Mouse (Mus musculus) heart, embryonic 16.5 days (tissue): Measurements from ENCODE around the gene Zfp683. TPM values are rescaled to one million over a fixed set of nuclear protein-coding genes. Genes with fewer than 3 reads are reported as not detected.

Experiments used
- ATAC-seq: fragments of 200-750 bp; cut with Nextera tagmentation; replicated peaks from 2 replicates; pipeline ENCODE4 v1.8.0; 2017; ENCODE audit warnings: moderate number of reproducible peaks; ENCODE audit not compliant: insufficient read depth, low FRiP score; ENCODE audit errors: extremely low read depth
- H3K27ac ChIP-seq: fragments of 300-500 bp; sonication (generic); 2 replicates; pipeline ENCODE4 v1.5.1; 2014; ENCODE audit warnings: mild to moderate bottlenecking, low read length, control low read depth, moderate library complexity
- H3K27me3 ChIP-seq: fragments of 300-500 bp; sonication (generic); 2 replicates; pipeline ENCODE4 v1.6.1; 2014; ENCODE audit warnings: low read length, mixed read lengths; ENCODE audit not compliant: control insufficient read depth, insufficient read depth
- H3K36me3 ChIP-seq: fragments of 300-500 bp; sonication (generic); 2 replicates; pipeline ENCODE4 v1.6.1; 2014; ENCODE audit not compliant: control insufficient read depth, insufficient read depth
- H3K4me1 ChIP-seq: fragments of 300-500 bp; sonication (generic); 2 replicates; pipeline ENCODE4 v1.6.1; 2014; ENCODE audit warnings: low read length, mixed read lengths; ENCODE audit not compliant: control insufficient read depth, insufficient read depth
- H3K4me2 ChIP-seq: fragments of 300-500 bp; sonication (generic); 2 replicates; pipeline ENCODE4 v1.6.1; 2014; ENCODE audit warnings: low read depth, mild to moderate bottlenecking, control low read depth, low read length
- H3K4me3 ChIP-seq: fragments of 300-500 bp; sonication (generic); 2 replicates; pipeline ENCODE4 v1.5.1; 2014; ENCODE audit warnings: mild to moderate bottlenecking, control low read depth, low read length
- H3K9ac ChIP-seq: fragments of 300-500 bp; sonication (generic); 2 replicates; pipeline ENCODE4 v1.6.1; 2014; ENCODE audit warnings: low read length, control low read depth
- H3K9me3 ChIP-seq: fragments of 300-500 bp; sonication (generic); replicated peaks from 2 replicates; pipeline ENCODE4 v1.6.1; 2016; ENCODE audit warnings: low read length; ENCODE audit not compliant: control insufficient read depth
- WGBS: fragments of 180-500 bp; shearing (Covaris S2); extraction: QIAGEN DNeasy Blood & Tissue Kit; methylation state at CpG from one replicate; pipeline ENCODE4 v1.1.7; 2014; 5-methylcytosine and 5-hydroxymethylcytosine counted together
- polyA plus RNA-seq: library from polyadenylated mRNA; unstranded; fragments of >200 nt; fragmentation: Nextera tagmentation; extraction: Ambion mirVana; gene quantifications from 2 replicates; pipeline ENCODE4 v1.2.1, GENCODE M21; 2015

Gene Zfp683
- polyA plus RNA-seq, 1 experiment from 2014 or later: 0.09 TPM

- no peaks in the 10 kb centered on the region for H3K4me1 ChIP-seq
- 70% methylated on average over 6 of the region's 6 CpGs for WGBS
- H3K4me3 ChIP-seq: no peak overlapping the region
- no peak overlapping the region for H3K27ac ChIP-seq
- no peak overlapping the region for H3K4me2 ChIP-seq
- no peaks in the 10 kb centered on the region for H3K36me3 ChIP-seq
- H3K27me3 ChIP-seq: no peaks in the 10 kb centered on the region
- no peak for ATAC-seq
- no peak overlapping the region for H3K9ac ChIP-seq
- H3K9me3 ChIP-seq: no peaks in the 10 kb centered on the region
Measured at GRCm38 (mm10) chr4:134092382-134093288, 39.0 kb downstream of the Zfp683 start.

GRCm38 (mm10) chr4:134094004-134094564 is 40.4 kb downstream of the Zfp683 start:
- no peaks in the 10 kb centered on the region for H3K9me3 ChIP-seq
- H3K4me2 ChIP-seq: no peak overlapping the region
- H3K36me3 ChIP-seq: no peaks in the 10 kb centered on the region
- H3K27ac ChIP-seq: no peak overlapping the region
- H3K4me3 ChIP-seq: no peak overlapping the region
- ATAC-seq: no peak
- 78% methylated on average over 7 of the region's 7 CpGs for WGBS
- H3K4me1 ChIP-seq: no peaks in the 10 kb centered on the region
- H3K9ac ChIP-seq: no peak overlapping the region
- H3K27me3 ChIP-seq: no peaks in the 10 kb centered on the region

- H3K4me3 ChIP-seq: no peak within 1 kb of the TSS
- no peak within 1 kb of the TSS for H3K27ac ChIP-seq
- H3K9ac ChIP-seq: no peak within 1 kb of the TSS
- 53% methylated on average over 3 of the region's 3 CpGs for WGBS
- ATAC-seq: no peak
- H3K4me1 ChIP-seq: no peaks in the 10 kb centered on the region
- no peak within 1 kb of the TSS for H3K4me2 ChIP-seq
- H3K36me3 ChIP-seq: no peaks in the 10 kb centered on the region
- H3K9me3 ChIP-seq: no peaks in the 10 kb centered on the region
- H3K27me3 ChIP-seq: no peaks in the 10 kb centered on the region
Measured at GRCm38 (mm10) chr4:134094923-134095547, 41.4 kb downstream of the Zfp683 start, which contains the start of gene Cd52. Gene Cd52 (minus strand): TSS chr4:134095082.

- WGBS: 86% methylated on average over 3 of the region's 3 CpGs
- no peaks in the 10 kb centered on the region for H3K36me3 ChIP-seq
- H3K4me3 ChIP-seq: no peak overlapping the region
- ATAC-seq: no peak
- no peaks in the 10 kb centered on the region for H3K27me3 ChIP-seq
- H3K4me2 ChIP-seq: no peak overlapping the region
- H3K4me1 ChIP-seq: no peaks in the 10 kb centered on the region
- no peak overlapping the region for H3K27ac ChIP-seq
- no peak overlapping the region for H3K9ac ChIP-seq
- no peaks in the 10 kb centered on the region for H3K9me3 ChIP-seq
Measured at GRCm38 (mm10) chr4:134096120-134096519, 42.5 kb downstream of the Zfp683 start.

GRCm38 (mm10) chr4:134097015-134097608 is 43.5 kb downstream of the Zfp683 start:
- Histone ChIP-seq H3K4me2 (no peak overlapping the region), H3K27me3 (no peaks in the 10 kb centered on the region), H3K4me1 (no peaks in the 10 kb centered on the region), H3K27ac (peak overlapping the region; percentile 48; the same call in 1 of the 2 replicates), H3K9me3 (no peaks in the 10 kb centered on the region), H3K4me3 (no peak overlapping the region), H3K9ac (no peak overlapping the region), H3K36me3 (no peaks in the 10 kb centered on the region)
- 48% methylated on average over 5 of the region's 5 CpGs for WGBS
- ATAC-seq: no peak

- WGBS: 34% methylated on average over 8 of the region's 8 CpGs
Measured at GRCm38 (mm10) chr4:134098628-134099027, 45.0 kb downstream of the Zfp683 start.

GRCm38 (mm10) chr4:134100245-134100644 is 46.6 kb downstream of the Zfp683 start:
- Histone ChIP-seq H3K4me2 (no peak overlapping the region), H3K9ac (no peak overlapping the region), H3K27me3 (no peaks in the 10 kb centered on the region), H3K9me3 (no peaks in the 10 kb centered on the region), H3K36me3 (no peaks in the 10 kb centered on the region), H3K27ac (no peak overlapping the region), H3K4me1 (no peaks in the 10 kb centered on the region), H3K4me3 (no peak overlapping the region)
- 76% methylated on average over 4 of the region's 4 CpGs for WGBS
- no peak for ATAC-seq

More at GRCm38 (mm10) chr4:134098628-134099027, 45.0 kb downstream of the Zfp683 start:
- H3K36me3 ChIP-seq: no peaks in the 10 kb centered on the region
- H3K9ac ChIP-seq: no peak overlapping the region
- H3K4me1 ChIP-seq: no peaks in the 10 kb centered on the region
- H3K27ac ChIP-seq: peak overlapping the region; percentile 34; the same call in 1 of the 2 replicates
- H3K4me3 ChIP-seq: no peak overlapping the region
- no peak for ATAC-seq
- no peak overlapping the region for H3K4me2 ChIP-seq
- H3K9me3 ChIP-seq: no peaks in the 10 kb centered on the region
- H3K27me3 ChIP-seq: no peaks in the 10 kb centered on the region

GRCm38 (mm10) chr4:134101979-134102741 is 48.5 kb downstream of the Zfp683 start, which contains the start of gene Ubxn11:
Gene Ubxn11 (plus strand): TSS chr4:134102570.
- H3K4me1 ChIP-seq: no peaks in the 10 kb centered on the region
- H3K36me3 ChIP-seq: no peaks in the 10 kb centered on the region
- H3K4me3 ChIP-seq: peak within 1 kb of the TSS; percentile 78
- 17% methylated on average over 34 of the region's 34 CpGs for WGBS
- no peaks in the 10 kb centered on the region for H3K9me3 ChIP-seq
- no peak within 1 kb of the TSS for H3K27ac ChIP-seq
- H3K9ac ChIP-seq: peak within 1 kb of the TSS; percentile 68
- H3K27me3 ChIP-seq: no peaks in the 10 kb centered on the region
- ATAC-seq: peak; percentile 95
- H3K4me2 ChIP-seq: peak within 1 kb of the TSS; percentile 76
